Mouse (Mus musculus): Measurements from ENCODE around the gene Majin. TPM values are rescaled to one million over a fixed set of nuclear protein-coding genes. Genes with fewer than 3 reads are reported as not detected.

Gene Majin
- polyA plus RNA-seq, 1 experiment from 2014 or later: not detected

DNA sequence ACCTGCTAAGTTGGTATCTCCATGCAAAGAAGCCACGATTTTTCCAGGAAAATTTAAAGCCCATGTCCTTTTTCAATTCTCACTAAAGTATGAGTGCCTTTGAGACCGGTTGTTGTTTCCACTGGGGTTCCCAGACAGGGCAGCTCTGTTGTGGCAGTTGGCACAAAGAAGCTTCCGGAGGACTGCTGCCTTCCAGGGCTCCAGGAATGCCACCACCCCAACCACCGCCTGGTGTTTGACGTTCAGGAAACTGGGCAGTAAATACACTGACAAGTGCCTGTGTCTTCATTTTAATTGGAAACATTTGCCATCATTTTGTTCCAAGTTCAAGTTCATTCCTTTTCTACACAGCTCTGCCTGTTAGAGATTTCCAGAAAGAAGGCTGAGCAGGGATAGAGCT is 22.5 kb downstream of the Majin start:
- no peak for ATAC-seq (ENCODE audit: low FRiP score)

GRCm38 (mm10) chr19:6216046-6216705 is 32.0 kb downstream of the Majin start:
- no peak for ATAC-seq (ENCODE audit: low FRiP score)
- Histone ChIP-seq H3K36me3 (ENCODE audit: control insufficient read depth, insufficient read depth, low read length) (no peaks in the 10 kb centered on the region), H3K9me3 (ENCODE audit: control insufficient read depth, low read length) (no peaks in the 10 kb centered on the region), H3K4me3 (ENCODE audit: low read depth, low read length) (no peak overlapping the region), H3K27me3 (ENCODE audit: control insufficient read depth, insufficient read depth, low read length) (no peaks in the 10 kb centered on the region), H3K9ac (ENCODE audit: low read length) (no peak overlapping the region), H3K4me2 (no peak overlapping the region), H3K4me1 (ENCODE audit: control insufficient read depth, insufficient read depth, low read length) (no peaks in the 10 kb centered on the region), H3K27ac (ENCODE audit: low read depth, low read length) (no peak overlapping the region)
- WGBS: 82% methylated on average over 6 of the region's 6 CpGs
- DNase-seq (ENCODE audit: low spot score, missing footprints): no peak

More for the DNA sequence above, 22.5 kb downstream of the Majin start:
- Histone ChIP-seq H3K27me3 (ENCODE audit: control insufficient read depth, insufficient read depth, low read length) (no peaks in the 10 kb centered on the region), H3K36me3 (ENCODE audit: control insufficient read depth, insufficient read depth, low read length) (no peaks in the 10 kb centered on the region), H3K9me3 (ENCODE audit: control insufficient read depth, low read length) (no peaks in the 10 kb centered on the region), H3K27ac (ENCODE audit: low read depth, low read length) (no peak overlapping the region), H3K4me1 (ENCODE audit: control insufficient read depth, insufficient read depth, low read length) (no peaks in the 10 kb centered on the region), H3K4me2 (no peak overlapping the region), H3K9ac (ENCODE audit: low read length) (no peak overlapping the region), H3K4me3 (ENCODE audit: low read depth, low read length) (no peak overlapping the region)
- 77% methylated on average over 5 of the region's 5 CpGs for WGBS
- no peak for DNase-seq (ENCODE audit: low spot score, missing footprints)

- ATAC-seq (ENCODE audit: low FRiP score): no peak
- Histone ChIP-seq H3K4me3 (ENCODE audit: low read depth, low read length) (no peak overlapping the region), H3K27me3 (ENCODE audit: control insufficient read depth, insufficient read depth, low read length) (no peaks in the 10 kb centered on the region), H3K9me3 (ENCODE audit: control insufficient read depth, low read length) (no peaks in the 10 kb centered on the region), H3K27ac (ENCODE audit: low read depth, low read length) (no peak overlapping the region), H3K9ac (ENCODE audit: low read length) (no peak overlapping the region), H3K4me2 (no peak overlapping the region), H3K4me1 (ENCODE audit: control insufficient read depth, insufficient read depth, low read length) (no peaks in the 10 kb centered on the region), H3K36me3 (ENCODE audit: control insufficient read depth, insufficient read depth, low read length) (no peaks in the 10 kb centered on the region)
- 75% methylated on average over 6 of the region's 6 CpGs for WGBS
- DNase-seq (ENCODE audit: low spot score, missing footprints): no peak
Measured at GRCm38 (mm10) chr19:6218606-6219005, 34.4 kb downstream of the Majin start.

- ATAC-seq (ENCODE audit: low FRiP score) (no peak), DNase-seq (ENCODE audit: low spot score, missing footprints) (no peak)
- WGBS: 25% methylated on average over 2 of the region's 2 CpGs
- Histone ChIP-seq H3K4me2 (no peak within 1 kb of the TSS), H3K9me3 (ENCODE audit: control insufficient read depth, low read length) (no peaks in the 10 kb centered on the region), H3K27me3 (ENCODE audit: control insufficient read depth, insufficient read depth, low read length) (no peaks in the 10 kb centered on the region), H3K4me3 (ENCODE audit: low read depth, low read length) (no peak within 1 kb of the TSS), H3K9ac (ENCODE audit: low read length) (no peak within 1 kb of the TSS), H3K27ac (ENCODE audit: low read depth, low read length) (no peak within 1 kb of the TSS), H3K36me3 (ENCODE audit: control insufficient read depth, insufficient read depth, low read length) (peaks cover 3% of the 10 kb centered on the region; the same call in 1 of the 2 replicates), H3K4me1 (ENCODE audit: control insufficient read depth, insufficient read depth, low read length) (no peaks in the 10 kb centered on the region)
Measured at GRCm38 (mm10) chr19:6226135-6226534, 41.9 kb downstream of the Majin start, which contains the start of gene Gpha2. Gpha2 (plus strand) TSS chr19:6226380.

DNA sequence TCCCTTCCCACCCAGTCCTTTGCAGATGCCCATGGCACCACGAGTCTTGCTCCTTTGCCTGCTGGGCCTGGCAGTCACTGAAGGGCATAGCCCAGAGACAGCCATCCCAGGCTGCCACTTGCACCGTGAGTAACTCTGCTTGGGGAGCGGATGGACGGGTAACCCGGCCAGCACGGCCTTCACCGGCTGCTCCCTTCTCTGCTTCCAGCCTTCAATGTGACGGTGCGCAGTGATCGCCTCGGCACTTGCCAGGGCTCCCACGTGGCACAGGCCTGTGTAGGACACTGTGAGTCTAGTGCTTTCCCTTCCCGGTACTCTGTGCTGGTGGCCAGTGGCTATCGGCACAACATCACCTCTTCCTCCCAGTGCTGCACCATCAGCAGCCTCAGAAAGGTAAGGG is 42.6 kb downstream of the Majin start:
- Histone ChIP-seq H3K4me1 (ENCODE audit: control insufficient read depth, insufficient read depth, low read length) (no peaks in the 10 kb centered on the region), H3K4me2 (no peak overlapping the region), H3K4me3 (ENCODE audit: low read depth, low read length) (no peak overlapping the region), H3K27ac (ENCODE audit: low read depth, low read length) (no peak overlapping the region), H3K27me3 (ENCODE audit: control insufficient read depth, insufficient read depth, low read length) (no peaks in the 10 kb centered on the region), H3K9me3 (ENCODE audit: control insufficient read depth, low read length) (no peaks in the 10 kb centered on the region), H3K36me3 (ENCODE audit: control insufficient read depth, insufficient read depth, low read length) (peaks cover 3% of the 10 kb centered on the region; the same call in 1 of the 2 replicates), H3K9ac (ENCODE audit: low read length) (no peak overlapping the region)
- DNase-seq (ENCODE audit: low spot score, missing footprints): no peak
- WGBS: 89% methylated on average over 14 of the region's 14 CpGs
- no peak for ATAC-seq (ENCODE audit: low FRiP score)

GRCm38 (mm10) chr19:6227864-6228263 is 43.7 kb downstream of the Majin start:
- no peaks in the 10 kb centered on the region for H3K27me3 ChIP-seq (ENCODE audit: control insufficient read depth, insufficient read depth, low read length)
- WGBS: 82% methylated on average over 4 of the region's 4 CpGs
- no peak overlapping the region for H3K27ac ChIP-seq (ENCODE audit: low read depth, low read length)
- no peaks in the 10 kb centered on the region for H3K9me3 ChIP-seq (ENCODE audit: control insufficient read depth, low read length)
- no peak overlapping the region for H3K4me2 ChIP-seq
- peaks cover 3% of the 10 kb centered on the region; the same call in 1 of the 2 replicates for H3K36me3 ChIP-seq (ENCODE audit: control insufficient read depth, insufficient read depth, low read length)
- no peak overlapping the region for H3K4me3 ChIP-seq (ENCODE audit: low read depth, low read length)
- DNase-seq (ENCODE audit: low spot score, missing footprints): no peak
- no peak for ATAC-seq (ENCODE audit: low FRiP score)
- no peaks in the 10 kb centered on the region for H3K4me1 ChIP-seq (ENCODE audit: control insufficient read depth, insufficient read depth, low read length)
- H3K9ac ChIP-seq (ENCODE audit: low read length): no peak overlapping the region

DNA sequence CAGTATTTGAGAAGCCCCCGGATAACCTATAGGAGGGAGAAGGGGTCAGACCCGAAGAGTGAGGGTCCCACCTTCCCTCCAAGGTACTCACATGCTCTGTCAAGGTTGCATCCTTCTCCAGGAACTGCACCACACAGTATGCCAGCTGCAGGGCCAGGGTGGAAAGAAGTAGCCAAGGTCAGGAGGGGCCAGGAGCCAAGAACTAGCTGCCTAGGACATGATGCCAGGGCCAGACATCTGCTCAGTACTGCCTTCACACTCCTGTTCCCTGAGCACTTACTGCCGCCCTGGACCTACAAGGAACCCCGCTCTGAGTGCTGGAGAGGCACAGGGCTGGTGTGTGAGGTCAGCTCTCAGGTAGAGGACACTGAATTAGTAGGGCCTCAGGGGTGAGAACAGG is 46.2 kb downstream of the Majin start:
- no peaks in the 10 kb centered on the region for H3K9me3 ChIP-seq (ENCODE audit: control insufficient read depth, low read length)
- no peak overlapping the region for H3K4me3 ChIP-seq (ENCODE audit: low read depth, low read length)
- H3K9ac ChIP-seq (ENCODE audit: low read length): no peak overlapping the region
- H3K27me3 ChIP-seq (ENCODE audit: control insufficient read depth, insufficient read depth, low read length): no peaks in the 10 kb centered on the region
- no peak overlapping the region for H3K27ac ChIP-seq (ENCODE audit: low read depth, low read length)
- DNase-seq (ENCODE audit: low spot score, missing footprints) (no peak), ATAC-seq (ENCODE audit: low FRiP score) (no peak)
- no peak overlapping the region for H3K4me2 ChIP-seq
- WGBS: 83% methylated on average over 4 of the region's 4 CpGs
- H3K4me1 ChIP-seq (ENCODE audit: control insufficient read depth, insufficient read depth, low read length): peaks cover 8% of the 10 kb centered on the region
- H3K36me3 ChIP-seq (ENCODE audit: control insufficient read depth, insufficient read depth, low read length): peaks cover 3% of the 10 kb centered on the region; the same call in 1 of the 2 replicates

- H3K4me2 ChIP-seq: no peak overlapping the region
- peaks cover 8% of the 10 kb centered on the region for H3K4me1 ChIP-seq (ENCODE audit: control insufficient read depth, insufficient read depth, low read length)
- WGBS: 90% methylated on average over 2 of the region's 2 CpGs
- DNase-seq (ENCODE audit: low spot score, missing footprints) (no peak), ATAC-seq (ENCODE audit: low FRiP score) (no peak)
- no peak overlapping the region for H3K9ac ChIP-seq (ENCODE audit: low read length)
- H3K9me3 ChIP-seq (ENCODE audit: control insufficient read depth, low read length): no peaks in the 10 kb centered on the region
- H3K36me3 ChIP-seq (ENCODE audit: control insufficient read depth, insufficient read depth, low read length): peaks cover 3% of the 10 kb centered on the region; the same call in 1 of the 2 replicates
- no peak overlapping the region for H3K27ac ChIP-seq (ENCODE audit: low read depth, low read length)
- no peak overlapping the region for H3K4me3 ChIP-seq (ENCODE audit: low read depth, low read length)
- no peaks in the 10 kb centered on the region for H3K27me3 ChIP-seq (ENCODE audit: control insufficient read depth, insufficient read depth, low read length)
Measured at GRCm38 (mm10) chr19:6231036-6231435, 46.8 kb downstream of the Majin start.

GRCm38 (mm10) chr19:6233647-6234046 is 49.5 kb downstream of the Majin start:
- H3K27ac ChIP-seq (ENCODE audit: low read depth, low read length): no peak overlapping the region
- DNase-seq (ENCODE audit: low spot score, missing footprints) (no peak), ATAC-seq (ENCODE audit: low FRiP score) (no peak)
- peaks cover 3% of the 10 kb centered on the region; the same call in 1 of the 2 replicates for H3K36me3 ChIP-seq (ENCODE audit: control insufficient read depth, insufficient read depth, low read length)
- H3K4me3 ChIP-seq (ENCODE audit: low read depth, low read length): no peak overlapping the region
- peaks cover 11% of the 10 kb centered on the region for H3K4me1 ChIP-seq (ENCODE audit: control insufficient read depth, insufficient read depth, low read length)
- H3K4me2 ChIP-seq: no peak overlapping the region
- H3K27me3 ChIP-seq (ENCODE audit: control insufficient read depth, insufficient read depth, low read length): no peaks in the 10 kb centered on the region
- no peak overlapping the region for H3K9ac ChIP-seq (ENCODE audit: low read length)
- H3K9me3 ChIP-seq (ENCODE audit: control insufficient read depth, low read length): no peaks in the 10 kb centered on the region
- whole genome bisulfite sequencing: 89% methylated on average over 16 of the region's 16 CpGs
